Mouse (Mus musculus) layer of hippocampus, postnatal 10 days (tissue): Measurements from ENCODE around the gene Gm16253. TPM values are rescaled to one million over a fixed set of nuclear protein-coding genes. Genes with fewer than 3 reads are reported as not detected.
"Not testable (repeated sequence)": the region's sequence is repeated elsewhere in the genome, so short reads cannot be mapped to it uniquely, and the experiment has no call there.

Source experiments
- DNase-seq, 2 experiments: peaks; one replicate each; pipeline ENCODE4 v3.0.0; 2021; ENCODE audit warnings: low spot score in 2 of 2
- total RNA-seq, 2 experiments: library from RNA; stranded (reverse); gene quantifications; 2 replicates each; pipeline ENCODE4 v1.2.3; 2021

Gm16253 gene
- total RNA-seq, 2 experiments from 2014 or later = not detected

DNA sequence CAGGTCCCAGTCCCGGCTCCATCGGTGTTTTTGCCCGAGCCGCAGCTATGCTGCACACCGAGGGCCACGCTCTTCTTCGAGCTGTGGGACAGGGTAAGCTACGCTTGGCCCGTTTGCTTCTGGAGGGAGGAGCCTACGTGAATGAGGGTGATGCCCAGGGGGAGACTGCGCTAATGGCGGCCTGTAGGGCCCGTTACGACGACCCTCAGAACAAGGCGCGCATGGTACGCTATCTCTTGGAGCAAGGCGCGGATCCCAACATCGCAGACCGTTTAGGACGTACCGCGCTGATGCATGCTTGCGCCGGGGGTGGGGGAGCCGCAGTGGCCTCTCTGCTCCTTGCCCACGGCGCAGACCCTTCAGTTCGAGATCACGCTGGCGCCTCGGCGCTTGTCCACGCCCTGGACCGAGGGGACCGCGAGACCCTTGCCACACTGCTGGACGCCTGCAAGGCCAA is 20.7 kb downstream of the Gm16253 start:
- DNase-seq = peak; percentile 56 to 57

DNA sequence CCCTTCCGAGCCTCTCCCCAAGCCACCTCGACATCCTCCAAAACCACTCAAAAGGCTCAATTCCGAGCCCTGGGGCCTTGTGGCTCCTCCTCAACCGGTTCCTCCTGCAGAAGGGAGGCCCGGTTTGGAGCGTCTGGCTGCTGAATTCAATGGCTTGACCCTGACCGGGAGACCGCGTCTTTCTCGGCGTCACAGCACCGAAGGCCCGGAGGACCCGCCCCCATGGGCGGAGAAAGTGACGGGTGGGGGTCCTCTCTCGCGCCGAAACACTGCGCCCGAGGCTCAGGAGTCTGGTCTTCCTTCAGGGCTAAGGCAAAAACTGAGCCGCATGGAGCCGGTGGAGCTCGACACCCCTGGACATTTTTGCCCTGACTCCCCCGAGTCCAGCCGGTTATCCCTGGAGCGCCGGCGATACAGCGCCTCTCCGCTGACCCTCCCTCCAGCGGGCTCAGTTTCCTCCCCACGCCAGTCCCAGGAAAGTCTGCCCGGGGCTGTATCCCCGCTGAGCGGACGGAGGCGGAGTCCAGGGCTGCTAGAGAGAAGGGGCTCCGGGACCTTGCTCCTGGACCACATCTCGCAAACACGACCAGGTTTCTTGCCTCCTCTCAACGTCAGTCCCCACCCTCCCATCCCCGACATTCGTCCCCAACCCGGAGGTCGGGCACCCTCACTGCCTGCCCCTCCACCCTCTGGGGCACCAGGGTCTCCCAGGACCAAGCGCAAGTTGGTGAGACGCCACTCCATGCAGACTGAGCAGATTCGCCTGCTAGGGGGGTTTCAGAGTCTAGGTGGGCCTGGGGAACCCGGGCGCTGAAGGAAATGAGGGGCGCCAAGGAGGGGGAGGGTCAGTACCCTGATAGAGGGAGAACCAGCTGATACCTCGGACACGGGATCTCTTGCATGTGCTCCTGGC is 21.6 kb downstream of the Gm16253 start:
- DNase-seq = peak; percentile 67 to 73

DNA sequence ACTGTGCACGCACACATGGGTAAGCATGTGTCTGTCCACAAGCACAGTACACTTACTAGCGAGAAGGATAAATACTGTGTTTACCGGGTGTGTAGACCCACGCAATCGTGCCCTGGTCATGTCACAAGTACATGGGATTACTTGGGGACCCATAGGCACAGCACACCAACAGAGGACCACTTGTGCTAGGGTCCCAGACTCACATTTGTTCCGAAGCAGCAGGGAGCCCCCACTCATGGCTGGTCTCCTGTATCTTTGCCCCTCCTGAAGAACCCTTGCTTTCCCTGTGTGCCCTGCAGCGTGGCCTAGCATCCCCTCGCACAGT is 22.2 kb downstream of the Gm16253 start:
- DNase-seq = no peak

DNA sequence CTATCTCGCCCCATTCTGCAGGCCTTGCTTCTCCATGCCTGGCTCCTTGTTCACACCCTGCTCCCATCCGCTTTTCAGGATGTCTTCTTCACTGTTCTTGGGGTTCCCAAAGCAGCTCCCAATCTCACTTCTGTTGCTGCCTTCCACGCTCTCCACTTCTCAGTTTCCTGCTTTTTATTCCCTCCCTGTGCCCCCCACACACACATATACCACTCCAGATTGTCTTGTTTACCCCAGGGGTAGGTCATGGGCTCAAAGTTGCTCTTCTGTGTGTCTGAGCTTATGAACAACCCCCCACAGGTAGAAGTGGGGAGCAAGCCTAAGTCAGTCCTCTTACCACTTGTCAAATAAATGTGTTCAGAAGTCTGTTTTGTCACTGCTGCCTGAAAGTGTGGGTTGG is 22.6 kb downstream of the Gm16253 start:
- DNase-seq = no peak

DNA sequence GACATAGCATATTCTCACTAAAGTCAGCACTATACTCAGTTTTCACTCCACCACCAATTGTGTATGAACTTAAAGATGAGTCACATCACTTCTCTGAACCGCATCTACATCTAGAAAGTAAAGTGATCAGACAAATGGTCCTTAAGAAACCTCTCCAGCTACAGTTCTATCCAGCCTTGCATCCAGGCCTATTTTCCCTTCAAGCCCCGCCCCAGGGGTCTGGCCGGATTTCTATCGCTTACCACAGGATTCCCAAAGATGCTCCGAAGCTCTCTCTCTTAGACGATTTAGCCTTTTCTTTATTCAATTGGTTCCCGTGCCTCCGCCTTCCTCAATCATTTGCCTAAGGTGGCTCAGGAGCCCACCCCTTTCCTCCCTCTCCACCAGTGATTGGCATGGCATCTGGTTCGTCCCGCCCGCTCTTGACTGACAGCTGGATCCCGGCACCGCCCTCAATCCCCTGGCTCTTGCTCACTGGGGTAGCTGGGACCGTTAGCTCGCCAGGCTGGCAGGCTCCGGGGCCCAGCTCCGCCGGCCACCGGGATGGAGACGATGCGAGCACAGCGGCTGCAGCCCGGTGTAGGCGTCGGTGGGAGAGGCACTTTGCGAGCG is 24.0 kb downstream of the Gm16253 start, which contains the start of gene Lix1l:
Lix1l (plus strand) TSS at position 511 of the 612 bp plus-strand sequence.
- DNase-seq = peak; percentile 90 to 92

DNA sequence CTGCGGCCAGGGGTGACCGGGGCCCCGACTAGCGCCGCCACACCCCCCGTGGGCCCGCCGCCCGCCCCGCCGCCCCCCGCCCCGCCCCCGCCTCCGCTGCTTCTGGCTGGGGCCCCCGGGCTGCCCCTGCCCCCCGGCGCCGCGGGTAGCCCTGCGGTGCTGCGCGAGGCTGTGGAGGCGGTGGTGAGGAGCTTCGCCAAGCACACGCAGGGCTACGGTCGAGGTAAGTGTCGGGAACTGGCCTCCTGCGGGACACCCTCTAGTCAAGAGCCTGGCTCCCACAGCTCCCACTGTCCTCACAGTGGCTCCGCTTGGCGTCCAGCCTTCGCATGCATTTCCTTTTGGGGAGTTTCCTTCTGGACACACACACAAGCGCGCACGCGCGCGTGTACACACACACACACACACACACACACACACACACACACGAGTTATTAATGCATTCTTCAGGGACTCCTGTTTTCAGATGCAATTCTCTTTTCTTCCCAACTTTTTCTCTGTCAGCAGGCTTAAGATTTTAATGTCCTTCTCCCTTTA is 24.5 kb downstream of the Gm16253 start:
- peak; percentile 63 to 74 for DNase-seq

DNA sequence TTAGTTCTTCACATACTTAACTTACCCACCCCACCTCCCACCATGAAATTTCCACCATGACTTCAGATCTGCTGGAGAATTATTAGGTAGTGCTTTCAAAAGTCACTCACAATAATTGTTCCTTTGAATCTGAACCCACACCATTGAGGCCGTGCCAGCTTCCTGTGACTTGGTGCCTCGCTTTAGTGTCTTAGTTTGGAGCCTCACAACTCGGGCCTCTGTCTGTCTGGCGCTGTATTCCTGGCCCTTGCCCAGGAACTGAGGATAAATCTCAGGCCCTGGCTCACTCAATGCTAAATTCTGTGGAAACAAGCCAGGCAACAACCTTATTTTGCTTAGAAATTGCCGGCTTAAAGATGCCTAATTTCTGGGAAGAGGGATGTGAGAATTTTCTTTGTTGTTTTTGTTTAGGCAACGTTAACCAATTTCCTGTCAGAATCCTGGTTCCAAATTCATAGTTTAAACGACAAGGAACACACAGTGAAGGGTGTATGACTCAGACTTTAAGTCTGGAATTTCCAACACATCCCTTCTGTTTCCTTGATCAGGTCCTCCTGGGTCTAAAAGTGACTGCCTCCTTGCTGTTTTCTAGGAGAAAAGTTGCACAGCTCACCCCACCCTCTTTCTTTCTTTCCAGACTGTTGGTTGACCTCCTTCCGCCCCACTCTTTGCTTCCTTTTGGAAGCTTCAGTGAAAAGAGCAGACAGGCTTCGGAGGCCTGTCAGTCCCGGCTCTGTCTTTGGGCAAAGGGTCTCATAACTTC is 25.3 kb downstream of the Gm16253 start:
- DNase-seq = peak in 1 of 2 experiments; percentile 48

DNA sequence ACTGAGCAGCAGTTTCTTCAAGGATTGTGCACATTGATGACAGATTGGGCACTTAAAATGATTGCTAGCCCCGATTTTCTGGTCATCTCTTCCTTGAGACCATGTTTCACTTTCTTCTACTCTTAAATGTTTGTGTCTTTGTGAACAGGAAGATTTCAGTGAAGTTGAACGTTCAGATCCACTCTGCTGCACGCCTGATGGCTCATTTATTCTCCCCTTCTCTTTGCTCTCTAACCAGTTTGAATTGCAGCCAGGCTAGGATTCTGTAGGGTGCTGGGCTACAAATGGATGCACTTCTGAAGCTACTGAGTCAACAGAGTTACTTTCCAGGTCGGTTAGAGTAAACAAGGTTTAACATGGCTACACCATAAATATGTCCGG is 25.9 kb downstream of the Gm16253 start:
- no peak for DNase-seq

DNA sequence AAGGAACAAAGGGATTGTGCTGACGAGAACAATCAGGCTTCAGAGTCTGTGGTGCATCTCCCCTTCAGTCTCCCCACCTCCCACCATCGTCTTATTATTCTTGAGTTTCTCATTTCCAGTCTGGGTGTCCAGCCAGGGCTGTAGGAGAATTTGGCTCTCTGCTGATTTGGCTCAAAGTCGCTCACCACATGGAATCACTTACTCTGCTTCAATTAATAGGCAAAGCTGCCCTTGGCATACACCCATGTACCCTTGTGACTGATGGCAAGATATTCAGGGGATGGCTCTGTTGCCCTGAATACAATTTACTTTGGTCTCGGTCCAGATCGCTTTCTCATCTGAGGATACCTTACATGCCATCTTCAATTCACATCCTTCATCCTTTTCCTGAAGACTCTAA is 26.5 kb downstream of the Gm16253 start:
- peak in 1 of 2 experiments; percentile 34 for DNase-seq

DNA sequence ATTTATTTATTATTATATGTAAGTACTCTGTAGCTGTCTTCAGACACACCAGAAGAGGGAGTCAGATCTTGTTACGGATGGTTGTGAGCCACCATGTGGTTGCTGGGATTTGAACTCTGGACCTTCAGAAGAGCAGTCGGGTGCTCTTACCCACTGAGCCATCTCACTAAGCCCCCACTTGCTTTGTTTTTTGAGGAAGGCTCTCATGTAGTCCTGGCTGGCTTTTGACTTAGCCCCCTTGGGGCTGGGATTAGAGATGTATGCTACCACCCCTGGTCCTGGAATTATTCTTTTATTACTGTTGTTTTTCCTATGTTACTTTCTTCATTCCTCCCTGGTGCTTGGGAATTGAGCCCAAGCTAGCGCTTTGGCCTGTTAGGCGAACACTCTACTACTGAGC is 29.2 kb downstream of the Gm16253 start:
- DNase-seq = not testable (repeated sequence)

DNA sequence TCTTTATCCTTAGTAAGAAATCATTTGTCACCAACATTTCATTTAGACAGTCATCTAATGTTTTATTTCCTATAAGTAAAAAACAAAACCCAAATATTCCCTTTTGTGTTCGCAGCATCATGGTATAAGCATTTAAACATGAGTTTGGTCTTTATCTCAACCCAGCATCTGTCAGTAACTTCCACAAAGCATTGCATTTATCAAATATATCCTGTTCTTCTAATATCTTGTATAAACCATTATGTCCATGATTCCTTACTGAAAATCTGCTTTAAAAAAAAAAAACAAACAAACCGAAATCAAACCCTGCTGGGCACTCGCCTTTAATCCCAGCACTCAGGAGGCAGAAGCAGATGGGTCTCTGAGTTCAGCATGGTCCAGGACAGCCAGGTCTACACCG is 29.8 kb downstream of the Gm16253 start:
- no peak for DNase-seq

DNA sequence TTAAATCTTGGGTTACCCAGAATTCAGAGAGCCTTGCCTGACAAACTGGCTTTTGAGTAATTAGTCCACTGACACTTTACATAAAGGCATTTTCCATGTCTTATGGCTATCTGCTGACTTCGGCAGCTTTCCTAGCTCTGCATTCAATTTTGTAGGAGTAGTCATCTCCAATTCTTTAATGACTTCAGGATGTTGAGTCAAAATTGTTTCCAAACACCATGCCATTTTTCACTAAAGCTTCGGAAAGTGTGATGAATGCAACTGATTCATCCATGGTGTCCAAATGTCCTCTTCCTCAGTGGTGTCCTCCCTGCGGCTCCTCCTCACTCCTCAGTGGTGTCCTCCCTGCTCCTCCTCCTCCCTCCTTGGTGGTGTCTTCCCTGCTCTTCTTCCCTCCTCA is 41.2 kb downstream of the Gm16253 start:
- DNase-seq = no peak

DNA sequence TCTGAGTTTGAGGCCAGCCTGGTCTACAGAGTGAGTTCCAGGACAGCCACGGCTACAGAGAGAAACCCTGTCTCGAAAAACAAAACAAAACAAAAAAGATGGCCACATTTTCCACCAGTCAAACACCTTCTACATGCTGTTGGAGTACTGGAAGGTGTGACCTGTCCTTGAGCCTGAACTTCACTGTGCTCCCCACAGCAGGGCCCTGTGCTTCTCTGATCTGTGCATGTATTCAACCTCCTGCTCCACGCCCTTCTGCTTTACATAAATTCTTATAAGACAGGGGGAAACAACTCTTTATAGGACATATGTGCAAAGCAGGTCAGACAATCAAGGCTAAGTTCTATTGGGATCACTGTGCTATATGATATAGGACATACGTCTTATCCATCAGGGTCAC is 46.4 kb downstream of the Gm16253 start:
- DNase-seq = no peak

DNA sequence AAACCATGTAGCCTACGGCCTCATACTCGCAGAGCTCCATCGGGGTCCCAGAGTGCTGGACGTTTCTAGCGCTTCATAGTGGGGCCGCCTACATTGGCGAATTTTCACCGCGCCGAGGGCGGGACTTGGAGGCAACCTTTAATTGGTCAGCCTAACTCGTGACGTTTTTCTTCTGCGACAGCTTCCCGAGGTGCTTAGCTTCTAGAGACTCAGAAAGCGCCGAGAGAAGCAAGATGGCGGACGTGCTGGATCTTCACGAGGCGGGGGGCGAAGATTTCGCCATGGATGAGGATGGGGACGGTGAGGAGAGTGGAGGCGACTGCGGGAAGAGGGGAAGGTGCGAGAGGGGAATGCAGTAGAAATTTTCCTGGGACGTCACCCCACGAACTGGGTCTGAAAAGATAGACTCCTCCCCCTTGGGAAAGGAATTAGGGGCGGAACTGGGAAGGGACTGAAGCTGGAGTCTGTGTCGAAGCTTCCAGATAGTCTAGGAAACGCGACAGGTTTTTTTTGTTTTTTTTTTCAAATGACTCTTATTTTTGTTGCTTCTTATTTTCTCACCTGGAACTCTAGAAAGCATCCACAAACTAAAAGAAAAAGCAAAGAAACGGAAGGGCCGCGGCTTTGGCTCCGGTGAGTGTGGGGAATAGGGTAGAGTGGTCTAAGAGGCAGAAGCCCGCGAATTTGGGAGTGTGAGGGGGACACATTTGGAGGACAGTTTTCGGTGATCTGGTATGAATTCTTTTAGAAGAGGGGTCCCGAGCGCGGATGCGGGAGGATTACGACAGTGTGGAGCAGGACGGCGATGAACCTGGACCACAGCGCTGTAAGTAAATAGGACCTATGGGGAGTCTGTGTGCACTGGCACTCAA is 53.2 kb downstream of the Gm16253 start, which contains the start of gene Rbm8a:
Rbm8a (plus strand) TSS at position 205 of the 872 bp plus-strand sequence.
- DNase-seq = peak; percentile 96 to 97

Other genes with a start within 250 kb of the Gm16253 start
- not detected for gene BC107364, start 124.7 kb upstream of the Gm16253 start, total RNA-seq
- gene Hfe2, start 51.8 kb upstream of the Gm16253 start, total RNA-seq = under 1 TPM; 0.41 to 0.49 TPM
- 10 to 100 TPM; 36.5 to 46.1 TPM for gene Txnip, start 19.0 kb upstream of the Gm16253 start, total RNA-seq
- 10 to 100 TPM; 27.5 to 28.6 TPM for gene Polr3gl, start 17.2 kb downstream of the Gm16253 start, total RNA-seq
- gene Ankrd34a, start 19.7 kb downstream of the Gm16253 start, total RNA-seq = 10 to 100 TPM; 41.3 to 45.5 TPM
- gene Lix1l, start 24.2 kb downstream of the Gm16253 start, total RNA-seq = 10 to 100 TPM; 40.8 to 44.5 TPM
- 10 to 100 TPM; 69.9 to 75.6 TPM for gene Rbm8a, start 52.9 kb downstream of the Gm16253 start, total RNA-seq
- 10 to 100 TPM; 43.2 to 50.3 TPM for gene Pex11b, start 58.4 kb downstream of the Gm16253 start, total RNA-seq
- gene Gm42957, start 58.5 kb downstream of the Gm16253 start, total RNA-seq = under 1 TPM; 0.25 to 0.34 TPM
- gene Itga10, start 68.6 kb downstream of the Gm16253 start, total RNA-seq = 1 to 10 TPM; 1.4 to 1.8 TPM
- gene Ankrd35, start 93.1 kb downstream of the Gm16253 start, total RNA-seq = 1 to 10 TPM; 6.9 to 7.4 TPM
- 10 to 100 TPM; 25.6 to 31.7 TPM for gene Pias3, start 119.4 kb downstream of the Gm16253 start, total RNA-seq
- gene Nudt17, start 131.6 kb downstream of the Gm16253 start, total RNA-seq = 10 to 100 TPM in 1 of 2 experiments, 1 to 10 TPM in 1; 9.8 to 11.0 TPM
- gene Polr3c, start 150.6 kb downstream of the Gm16253 start, total RNA-seq = 10 to 100 TPM; 26.4 to 28.1 TPM
- 10 to 100 TPM; 46.3 to 56.3 TPM for gene Rnf115, start 150.7 kb downstream of the Gm16253 start, total RNA-seq